Mouse (Mus musculus) ES-Bruce4 (cell line): ENCODE results near the gene Cpxm1.

Source experiments
- CTCF ChIP-seq: IDR thresholded peaks from one replicate; pipeline ENCODE4 v1.8.1; 2011; ENCODE audit warnings: low read depth, low read length
- POLR2A ChIP-seq: IDR thresholded peaks from one replicate; pipeline ENCODE4 v1.8.1; 2011; ENCODE audit warnings: low read length; ENCODE audit not compliant: insufficient read depth

DNA sequence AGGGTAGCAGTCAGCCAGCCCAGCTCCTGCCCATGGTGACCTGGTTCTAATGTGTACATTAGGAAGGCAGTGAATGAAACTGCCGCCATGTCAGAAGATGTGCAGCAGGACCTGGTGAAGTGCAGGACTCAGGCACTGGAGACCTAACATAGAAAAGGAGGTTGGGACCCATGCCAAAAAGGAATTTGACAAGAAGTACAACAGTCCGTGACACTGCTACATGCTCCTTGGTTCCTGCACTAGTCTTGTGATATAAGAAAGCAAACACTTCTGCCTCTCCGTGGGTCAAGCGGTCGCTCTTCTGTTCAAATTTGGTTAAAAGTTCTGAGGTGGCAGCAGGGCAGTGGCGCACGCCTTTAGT lies 56.2 kb downstream of the Cpxm1 start:
- no peak for TF ChIP-seq POLR2A
- no peak for TF ChIP-seq CTCF
